Mouse (Mus musculus): ENCODE measurements around the gene Atp2c1.

Gene Atp2c1

DNA sequence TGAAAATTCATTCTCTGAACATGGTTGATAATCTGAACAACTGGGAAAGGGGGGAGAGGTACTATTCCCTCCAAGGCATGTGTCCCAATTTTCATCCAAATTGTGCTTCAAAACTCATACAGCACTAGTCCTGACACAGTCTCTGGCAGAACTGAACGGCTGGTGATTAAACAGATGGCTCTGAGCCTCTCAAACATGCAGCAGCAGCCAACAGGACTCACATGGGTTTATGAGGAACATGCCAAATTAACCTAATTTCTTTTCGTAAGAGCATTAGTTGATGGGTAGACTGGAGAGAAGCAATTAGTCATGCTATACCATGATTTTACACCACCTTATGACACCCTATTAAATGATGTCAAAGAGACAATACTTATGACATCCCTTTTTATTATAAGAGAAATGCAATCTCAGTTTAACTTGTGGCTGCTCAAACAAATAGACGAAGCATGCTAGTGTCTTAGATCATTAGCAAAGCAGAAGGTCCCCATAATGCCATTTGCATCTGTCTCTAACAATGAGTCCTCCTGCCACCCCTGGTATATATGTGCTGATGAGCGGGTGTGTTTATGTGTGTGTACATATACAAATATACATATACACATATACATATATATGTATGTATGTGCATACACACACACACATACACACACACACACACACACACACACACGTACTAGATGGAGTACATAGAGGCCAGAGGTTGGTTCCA, 163.4 kb downstream of the Atp2c1 start:
- no peak for DNase-seq

DNA sequence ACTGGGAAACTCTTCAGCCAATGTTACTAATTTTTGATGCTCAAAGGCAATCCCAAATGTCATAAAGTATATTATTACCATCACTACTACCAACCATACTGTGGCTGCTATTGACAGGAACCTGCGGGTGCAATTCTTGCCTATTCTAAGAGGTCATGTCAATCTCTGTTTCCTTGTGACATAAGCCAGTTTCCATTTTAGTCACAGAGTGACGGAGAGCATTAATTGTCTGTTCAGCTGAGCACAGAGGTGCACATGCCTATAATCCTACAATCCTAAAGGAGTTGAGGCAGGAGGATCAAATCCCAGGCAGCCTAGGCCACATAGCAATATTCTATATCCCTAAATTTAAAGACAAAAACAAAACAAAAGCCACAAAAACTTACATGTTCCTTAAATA, 164.9 kb downstream of the Atp2c1 start:
- no peak for DNase-seq

All from cerebellum, adult 11 months (tissue).